Mouse (Mus musculus): ENCODE data around the gene Gjb3. TPM values are rescaled to one million over a fixed set of nuclear protein-coding genes. Genes with fewer than 3 reads are reported as not detected.

Gjb3 gene
- total RNA-seq, 2 experiments from 2014 or later, result 0.21 TPM; not detected in 1

DNA sequence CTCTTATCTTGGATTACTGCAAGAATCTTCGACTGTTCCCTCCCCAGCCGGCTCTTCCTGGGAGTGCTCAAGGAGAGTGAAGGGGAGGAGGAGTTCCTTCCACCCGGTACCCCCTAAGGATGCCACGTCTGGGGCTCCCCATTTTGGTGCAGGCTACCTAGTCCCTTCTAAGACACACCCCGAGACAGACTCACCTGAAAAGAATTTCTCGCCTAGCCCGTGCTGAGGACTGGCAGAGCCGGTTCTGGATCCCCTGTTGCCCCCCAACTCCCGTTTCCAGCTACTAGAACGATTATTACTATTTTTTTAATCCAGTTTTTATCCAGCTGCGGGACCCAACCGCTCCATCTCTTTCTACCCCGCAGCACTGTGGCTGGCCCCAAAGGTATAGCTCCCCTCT lies 893 bp downstream of the Gjb3 start:
- TF ChIP-seq CTCF (IDR thresholded peaks at IDR 0.05), result no peak
- H3K4me3 ChIP-seq, result no peak overlapping the region
- intact Hi-C loops (cut with DNase I), result no loop called here
- H3K27ac ChIP-seq, result no peak overlapping the region
- no peak for DNase-seq (ENCODE audit: extremely low spot score in 1 of 2, low spot score in 2 of 2)

DNA sequence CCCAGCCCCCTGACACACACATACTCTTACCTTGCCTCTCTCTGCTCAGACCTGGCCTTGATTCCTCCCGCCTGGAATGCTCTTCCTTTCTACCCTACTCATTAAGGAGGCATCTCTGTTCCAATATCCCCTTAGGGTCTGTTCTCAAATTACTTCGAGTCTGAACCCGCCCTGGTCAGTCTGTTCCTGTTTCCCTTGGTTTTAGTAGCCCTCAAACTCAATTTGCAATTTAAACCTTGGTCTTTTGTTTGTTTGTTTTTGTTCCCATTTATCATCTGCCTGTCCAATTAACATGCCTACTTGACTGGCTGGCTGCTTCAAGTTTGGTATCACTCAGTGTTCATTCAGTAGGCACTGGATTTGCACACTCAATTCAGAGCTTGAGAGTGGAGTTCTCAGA lies 1.6 kb downstream of the Gjb3 start:
- no peak overlapping the region for H3K4me3 ChIP-seq
- no peak overlapping the region for H3K27ac ChIP-seq
- no peak for TF ChIP-seq CTCF (IDR thresholded peaks at IDR 0.05)
- intact Hi-C loops (cut with DNase I), result no loop called here
- no peak for DNase-seq (ENCODE audit: extremely low spot score in 1 of 2, low spot score in 2 of 2)

DNA sequence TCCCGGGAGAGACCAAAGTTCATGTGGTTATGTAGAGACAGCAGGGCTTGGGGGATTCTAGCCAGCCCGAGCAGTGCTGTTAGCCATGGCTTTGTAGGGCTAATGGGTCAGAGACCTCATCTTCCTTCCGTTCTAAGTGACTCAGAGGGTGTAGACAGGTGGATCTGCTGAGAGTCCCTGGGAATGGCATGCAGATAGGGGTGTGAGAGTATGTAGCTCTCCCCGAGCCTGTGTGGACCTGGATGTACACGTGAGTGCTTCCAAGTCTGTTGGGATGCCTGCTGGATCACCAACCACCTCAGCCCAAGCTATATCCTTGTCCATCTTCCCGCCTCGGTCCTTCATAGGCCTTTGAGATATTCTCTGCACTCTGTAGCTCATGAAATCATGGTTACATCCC lies 2.3 kb downstream of the Gjb3 start:
- no peak for TF ChIP-seq CTCF (IDR thresholded peaks at IDR 0.05)
- no peak overlapping the region for H3K4me3 ChIP-seq
- intact Hi-C loops (cut with DNase I), result no loop called here
- DNase-seq (ENCODE audit: extremely low spot score in 1 of 2, low spot score in 2 of 2), result no peak
- no peak overlapping the region for H3K27ac ChIP-seq

GRCm38 (mm10) chr4:127327749-127328148 lies 2.9 kb downstream of the Gjb3 start:
- H3K4me3 ChIP-seq, result no peak overlapping the region
- no peak for TF ChIP-seq CTCF (IDR thresholded peaks at IDR 0.05)
- intact Hi-C loops (cut with DNase I), result no loop called here

DNA sequence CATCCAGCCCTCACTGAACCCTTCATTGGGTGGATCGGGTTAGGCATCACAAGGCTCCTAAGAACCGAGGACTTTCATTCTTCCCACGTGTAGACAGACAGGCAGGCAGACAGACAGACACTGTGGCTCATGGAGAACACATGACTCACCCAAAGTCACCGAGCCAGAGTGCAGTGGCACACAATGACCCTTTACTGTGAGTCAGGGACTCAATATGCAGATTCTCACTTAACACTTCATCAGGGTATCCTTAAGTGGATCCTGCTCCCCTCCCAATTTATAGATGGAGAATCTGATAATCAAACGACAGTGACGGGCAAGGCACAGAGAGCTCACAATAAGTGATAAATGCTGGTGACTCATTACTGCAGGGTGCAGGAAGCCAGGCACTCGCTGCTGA lies 3.4 kb downstream of the Gjb3 start:
- H3K27ac ChIP-seq, result no peak overlapping the region
- DNase-seq (ENCODE audit: extremely low spot score in 1 of 2, low spot score in 2 of 2), result no peak
- intact Hi-C loops (cut with DNase I), result no loop called here
- no peak overlapping the region for H3K4me3 ChIP-seq
- TF ChIP-seq CTCF (IDR thresholded peaks at IDR 0.05), result no peak

More at GRCm38 (mm10) chr4:127327749-127328148, 2.9 kb downstream of the Gjb3 start:
- DNase-seq (ENCODE audit: extremely low spot score in 1 of 2, low spot score in 2 of 2), result no peak
- H3K27ac ChIP-seq, result no peak overlapping the region

DNA sequence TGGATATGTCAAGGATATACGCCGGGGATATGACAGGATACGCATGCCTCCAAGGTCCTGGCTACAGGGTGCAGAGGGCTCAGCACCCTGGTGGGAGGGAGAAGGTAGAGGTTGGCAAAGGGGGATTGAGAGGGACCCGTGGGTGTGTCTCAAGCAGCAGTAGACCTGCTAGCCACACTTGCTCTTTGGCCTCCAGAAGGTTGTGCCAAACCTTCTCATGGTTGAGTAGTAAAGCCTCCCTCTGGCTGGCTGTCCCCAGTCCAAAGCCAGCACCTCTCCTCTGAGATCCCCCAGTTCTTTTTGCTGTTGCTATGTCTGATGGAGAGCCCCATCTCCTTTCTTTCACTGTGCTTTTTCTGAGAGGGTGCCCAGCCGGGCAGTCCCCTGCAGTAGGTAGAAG lies 5.4 kb downstream of the Gjb3 start:
- H3K27ac ChIP-seq, result no peak overlapping the region
- DNase-seq (ENCODE audit: extremely low spot score in 1 of 2, low spot score in 2 of 2), result no peak
- no peak overlapping the region for H3K4me3 ChIP-seq
- no peak for TF ChIP-seq CTCF (IDR thresholded peaks at IDR 0.05)
- intact Hi-C loops (cut with DNase I), result no loop called here

DNA sequence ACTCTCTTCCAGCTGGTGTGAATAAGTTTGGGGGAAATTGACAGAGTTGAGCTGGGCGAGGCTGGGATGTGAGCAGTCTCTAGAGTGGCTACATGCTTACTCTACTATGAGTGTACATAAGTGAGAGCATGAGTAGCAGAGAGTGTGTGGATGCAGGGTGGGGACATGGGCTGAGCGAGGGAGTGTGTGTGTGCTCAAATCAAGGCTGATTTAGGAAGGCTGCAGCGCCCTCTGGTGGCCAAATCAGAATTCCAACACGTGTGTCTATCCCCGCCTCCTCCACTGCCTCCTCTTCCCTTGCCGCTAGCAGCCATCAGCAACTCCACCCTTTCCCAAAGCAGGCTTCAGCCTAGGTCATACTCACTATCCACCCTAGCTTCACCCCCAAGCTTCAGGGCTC lies 5.9 kb downstream of the Gjb3 start:
- Histone ChIP-seq H3K27ac (no peak overlapping the region), H3K4me3 (no peak overlapping the region)
- peak; percentile 72 for TF ChIP-seq CTCF (IDR thresholded peaks at IDR 0.05)
- intact Hi-C loops (cut with DNase I), result no loop called here
- DNase-seq (ENCODE audit: extremely low spot score in 1 of 2, low spot score in 2 of 2), result peak; percentile 69 to 80

DNA sequence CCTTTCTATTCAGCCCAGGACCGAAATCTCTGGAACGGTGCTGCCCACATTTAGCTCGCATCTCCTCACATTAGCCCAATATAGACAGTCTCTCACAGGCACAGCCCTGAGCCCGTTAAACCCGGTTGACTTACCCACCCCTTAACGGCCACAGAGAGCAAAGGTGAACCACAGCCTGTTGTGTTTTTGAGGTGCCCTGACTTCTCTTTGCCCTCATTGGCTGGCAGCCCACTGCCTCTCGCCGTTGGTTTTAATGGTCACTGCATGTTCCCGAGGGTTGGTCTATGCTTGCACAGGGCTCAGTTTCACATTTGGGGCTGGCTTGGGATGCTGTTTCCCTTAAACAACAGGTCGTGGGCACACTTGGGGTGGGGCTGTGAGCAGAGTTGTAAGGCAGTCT lies 6.3 kb downstream of the Gjb3 start:
- TF ChIP-seq CTCF (IDR thresholded peaks at IDR 0.05), result no peak
- H3K4me3 ChIP-seq, result no peak overlapping the region
- no peak overlapping the region for H3K27ac ChIP-seq
- intact Hi-C loops (cut with DNase I), result no loop called here
- no peak for DNase-seq (ENCODE audit: extremely low spot score in 1 of 2, low spot score in 2 of 2)

GRCm38 (mm10) chr4:127323651-127324050 lies 7.0 kb downstream of the Gjb3 start:
- DNase-seq (ENCODE audit: extremely low spot score in 1 of 2, low spot score in 2 of 2), result no peak
- intact Hi-C loops (cut with DNase I), result no loop called here
- Histone ChIP-seq H3K27ac (no peak overlapping the region), H3K4me3 (no peak overlapping the region)
- no peak for TF ChIP-seq CTCF (IDR thresholded peaks at IDR 0.05)

GRCm38 (mm10) chr4:127319613-127320012 lies 11.0 kb downstream of the Gjb3 start:
- TF ChIP-seq CTCF (IDR thresholded peaks at IDR 0.05), result peak; percentile 87
- no peak overlapping the region for H3K4me3 ChIP-seq
- peak; percentile 56 to 67 for DNase-seq (ENCODE audit: extremely low spot score in 1 of 2, low spot score in 2 of 2)
- H3K27ac ChIP-seq, result no peak overlapping the region
- intact Hi-C loops (cut with DNase I), result loop anchor here (1.0 to 10.0 kb wide), 3 partner anchors 69 to 765 kb away; partner anchors contain the start of gene Clspn

GRCm38 (mm10) chr4:127317143-127317542 lies 13.5 kb downstream of the Gjb3 start:
- no peak overlapping the region for H3K27ac ChIP-seq
- peak; percentile 50 for TF ChIP-seq CTCF (IDR thresholded peaks at IDR 0.05)
- H3K4me3 ChIP-seq, result no peak overlapping the region
- intact Hi-C loops (cut with DNase I), result loop anchor here (5.0 to 10.0 kb wide), 2 partner anchors 265 to 762 kb away; partner anchors contain the start of gene Clspn
- no peak for DNase-seq (ENCODE audit: extremely low spot score in 1 of 2, low spot score in 2 of 2)

- no peak overlapping the region for H3K4me3 ChIP-seq
- no peak overlapping the region for H3K27ac ChIP-seq
- TF ChIP-seq CTCF (IDR thresholded peaks at IDR 0.05), result no peak
- intact Hi-C loops (cut with DNase I), result loop anchor here (5.0 to 10.0 kb wide), 2 partner anchors 263 to 761 kb away; partner anchors contain the start of gene Clspn
- DNase-seq (ENCODE audit: extremely low spot score in 1 of 2, low spot score in 2 of 2), result no peak
Measured at GRCm38 (mm10) chr4:127315753-127316152, 14.9 kb downstream of the Gjb3 start.

GRCm38 (mm10) chr4:127314585-127314984 lies 16.1 kb downstream of the Gjb3 start:
- no peak for DNase-seq (ENCODE audit: extremely low spot score in 1 of 2, low spot score in 2 of 2)
- peak overlapping the region; percentile 65 for H3K27ac ChIP-seq
- TF ChIP-seq CTCF (IDR thresholded peaks at IDR 0.05), result no peak

More at GRCm38 (mm10) chr4:127314585-127314984, 16.1 kb downstream of the Gjb3 start:
- peak overlapping the region; percentile 64; the same call in 1 of the 2 replicates for H3K4me3 ChIP-seq
- intact Hi-C loops (cut with DNase I), result loop anchor here (10.0 kb wide), 1 partner anchor 760 kb away; the partner anchor contains the start of gene Clspn
